26 mouse cellular contexts compared by ENCODE assay signal in genomic region chrX:74105916-74106315, GRCm38 (mm10). TPM values are rescaled to one million over a fixed set of nuclear protein-coding genes. Genes with fewer than 3 reads are reported as not detected.
"Had no signal": no experiment of that assay in that cellular context is flagged by ENCODE, and none has a peak within 500 bp of the region (broad histone marks: within the 10 kb centered on the region; RNA-seq: fewer than 3 reads in every experiment).

No protein-coding gene starts in this region.

- H3K4me1 ChIP-seq: kidney, embryonic 15.5 days; limb, embryonic 10.5 days; limb, embryonic 13.5 days; liver, embryonic 13.5 days; stomach, embryonic 15.5 days had no signal

- H3K27me3 ChIP-seq: stomach, embryonic 15.5 days had no signal

- H3K4me2 ChIP-seq: kidney, embryonic 15.5 days; limb, embryonic 13.5 days; liver, embryonic 13.5 days; midbrain, embryonic 11.5 days; stomach, embryonic 15.5 days had no signal

- H3K27ac ChIP-seq: kidney, embryonic 15.5 days; limb, embryonic 10.5 days; limb, embryonic 13.5 days; liver, embryonic 13.5 days; stomach, embryonic 15.5 days had no signal

- H3K36me3 ChIP-seq: kidney, embryonic 15.5 days; limb, embryonic 10.5 days; limb, embryonic 13.5 days; liver, embryonic 13.5 days; stomach, embryonic 15.5 days had no signal

- H3K9me3 ChIP-seq: kidney, embryonic 15.5 days; limb, embryonic 10.5 days; limb, embryonic 13.5 days; liver, embryonic 13.5 days; stomach, embryonic 15.5 days had no signal

- H3K9ac ChIP-seq: kidney, embryonic 15.5 days; limb, embryonic 13.5 days; liver, embryonic 13.5 days; stomach, embryonic 15.5 days had no signal

- H3K4me3 ChIP-seq: kidney, embryonic 15.5 days; limb, embryonic 10.5 days; limb, embryonic 13.5 days; liver, embryonic 13.5 days; stomach, embryonic 15.5 days had no signal

- DNase-seq: kidney, postnatal 10 days; kidney, postnatal 4 days; liver; liver, embryonic 13.5 days; lung, adult 2 months; lung, postnatal 14 days; lung, postnatal 4 days; midbrain, embryonic 14.5 days; retina, postnatal 1 day; right cerebral cortex, postnatal 25 days; spleen, adult 18-20 months; thymus, postnatal 36 days had no signal

RNA-seq across cellular contexts. Expression of gene Opn1mw, which starts 21.3 kb away (rescaled TPM):
- total RNA-seq: layer of hippocampus, postnatal 14 days; megakaryocyte progenitor cell, adult 5-6 weeks; megakaryocyte-erythroid progenitor cell, adult 5-6 weeks; midbrain, postnatal 0 days had no signal
- polyA plus RNA-seq: kidney, embryonic 15.5 days; limb, embryonic 10.5 days; limb, embryonic 13.5 days; liver, embryonic 13.5 days; liver, embryonic 16.5 days; lung, adult 2 months; lung, embryonic 16.5 days; midbrain, embryonic 11.5 days; midbrain, embryonic 14.5 days; midbrain, postnatal 0 days; neural tube, embryonic 11.5 days; neural tube, embryonic 14.5 days; stomach, embryonic 15.5 days; urinary bladder, adult 2 months had no signal
